Mouse (Mus musculus) limb, embryonic 14.5 days (tissue): Measurements from ENCODE around the gene Epsti1. TPM values are rescaled to one million over a fixed set of nuclear protein-coding genes. Genes with fewer than 3 reads are reported as not detected.

Experiments used
- ATAC-seq: fragments of 200-750 bp; cut with Nextera tagmentation; 2 replicates; pipeline ENCODE4 v1.8.0; 2017; ENCODE audit warnings: low read depth, moderate number of reproducible peaks, moderate TSS enrichment; ENCODE audit not compliant: low FRiP score
- DNase-seq: peaks from one replicate; pipeline ENCODE4 v3.0.0-alpha.2; 2015; ENCODE audit warnings: low spot score
- H3K27ac ChIP-seq: fragments of 300-500 bp; sonication (generic); replicated peaks from 2 replicates; pipeline ENCODE4 v1.5.1; 2014; ENCODE audit warnings: low read depth, mild to moderate bottlenecking, low read length, moderate library complexity, mixed read lengths
- H3K27me3 ChIP-seq: fragments of 300-500 bp; sonication (generic); 2 replicates; pipeline ENCODE4 v1.6.1; 2014; ENCODE audit warnings: low read length, mixed read lengths; ENCODE audit not compliant: control insufficient read depth, insufficient read depth
- H3K36me3 ChIP-seq: fragments of 300-500 bp; sonication (generic); 2 replicates; pipeline ENCODE4 v1.6.1; 2014; ENCODE audit warnings: mild to moderate bottlenecking, low read length, moderate library complexity, mixed read lengths; ENCODE audit not compliant: control insufficient read depth, insufficient read depth
- H3K4me1 ChIP-seq: fragments of 300-500 bp; sonication (generic); 2 replicates; pipeline ENCODE4 v1.6.1; 2014; ENCODE audit warnings: antibody characterized with exemption, low read length, mixed read lengths; ENCODE audit not compliant: control insufficient read depth, insufficient read depth
- H3K4me2 ChIP-seq: fragments of 300-500 bp; sonication (generic); replicated peaks from 2 replicates; pipeline ENCODE4 v1.6.1; 2014; ENCODE audit warnings: low read depth, mild to moderate bottlenecking, low read length, moderate library complexity; ENCODE audit not compliant: severe bottlenecking
- H3K4me3 ChIP-seq: fragments of 300-500 bp; sonication (generic); replicated peaks from 2 replicates; pipeline ENCODE4 v1.5.1; 2014; ENCODE audit warnings: low read length
- H3K9ac ChIP-seq: fragments of 300-500 bp; sonication (generic); 2 replicates; pipeline ENCODE4 v1.6.1; 2014; ENCODE audit warnings: mild to moderate bottlenecking, low read depth, low read length, moderate library complexity; ENCODE audit not compliant: severe bottlenecking
- H3K9me3 ChIP-seq: fragments of 300-500 bp; sonication (generic); 2 replicates; pipeline ENCODE4 v1.6.1; 2016; ENCODE audit warnings: low read length; ENCODE audit not compliant: control insufficient read depth
- POLR2A ChIP-seq: fragments of 200-500 bp; IDR thresholded peaks from 2 replicates; pipeline ENCODE4 v1.8.0; 2012; ENCODE audit warnings: inconsistent platforms, mild to moderate bottlenecking, moderate library complexity, borderline replicate concordance; ENCODE audit not compliant: insufficient read depth, insufficient read length; ENCODE audit errors: extremely low read depth
- WGBS: fragments of 180-500 bp; shearing (Covaris S2); extraction: QIAGEN DNeasy Blood & Tissue Kit; methylation state at CpG from one replicate; pipeline ENCODE4 v1.1.7; 2014; 5-methylcytosine and 5-hydroxymethylcytosine counted together
- polyA plus RNA-seq, 2 experiments: library from polyadenylated mRNA; depleted of rRNA in 1 of 2; stranded (reverse) in 1 of 2; unstranded in 1 of 2; fragments of >200 nt; fragmentation: Nextera tagmentation in 1 of 2; extraction: Ambion mirVana in 1 of 2; gene quantifications; 2 replicates each; pipeline versions ENCODE4 v1.2.1 to v1.2.3; 2012 to 2014

Gene Epsti1
- polyA plus RNA-seq, 2 experiments, result 0.67 to 1.6 TPM

- Histone ChIP-seq H3K4me1 (no peaks in the 10 kb centered on the region), H3K4me2 (no peak overlapping the region), H3K27me3 (no peaks in the 10 kb centered on the region), H3K27ac (no peak overlapping the region), H3K9me3 (no peaks in the 10 kb centered on the region), H3K9ac (no peak overlapping the region), H3K36me3 (no peaks in the 10 kb centered on the region), H3K4me3 (no peak overlapping the region)
- DNase-seq (no peak), ATAC-seq (no peak)
- WGBS, result 49% methylated on average over 9 of the region's 9 CpGs
- TF ChIP-seq POLR2A, result no peak
These were observed 38.2 kb downstream of the Epsti1 start for GRCm38 (mm10) chr14:77942235-77942634.

- Histone ChIP-seq H3K36me3 (no peaks in the 10 kb centered on the region), H3K27me3 (no peaks in the 10 kb centered on the region), H3K4me1 (no peaks in the 10 kb centered on the region), H3K4me2 (0 out of 2 replicates have a peak overlapping the region, but pooled peaks have one; percentile 11), H3K4me3 (no peak overlapping the region), H3K9ac (no peak overlapping the region), H3K27ac (no peak overlapping the region), H3K9me3 (no peaks in the 10 kb centered on the region)
- 43% methylated on average over 15 of the region's 15 CpGs for WGBS
- ATAC-seq, result no peak
- no peak for TF ChIP-seq POLR2A
- no peak for DNase-seq
These were observed 38.9 kb downstream of the Epsti1 start for GRCm38 (mm10) chr14:77942793-77943558.

- H3K4me3 ChIP-seq, result no peak overlapping the region
- DNase-seq (no peak), ATAC-seq (no peak)
- H3K27ac ChIP-seq, result no peak overlapping the region
- H3K4me2 ChIP-seq, result no peak overlapping the region
- H3K4me1 ChIP-seq, result no peaks in the 10 kb centered on the region
- no peak overlapping the region for H3K9ac ChIP-seq
- no peaks in the 10 kb centered on the region for H3K27me3 ChIP-seq
- no peaks in the 10 kb centered on the region for H3K9me3 ChIP-seq
- TF ChIP-seq POLR2A, result no peak
- 63% methylated on average over 6 of the region's 6 CpGs for WGBS
- H3K36me3 ChIP-seq, result no peaks in the 10 kb centered on the region
These were observed 57.7 kb downstream of the Epsti1 start for GRCm38 (mm10) chr14:77961741-77962140.

- Histone ChIP-seq H3K9ac (no peak overlapping the region), H3K9me3 (no peaks in the 10 kb centered on the region), H3K36me3 (no peaks in the 10 kb centered on the region), H3K27ac (no peak overlapping the region), H3K4me1 (no peaks in the 10 kb centered on the region), H3K4me2 (no peak overlapping the region), H3K4me3 (no peak overlapping the region), H3K27me3 (no peaks in the 10 kb centered on the region)
- no peak for DNase-seq
- WGBS, result 46% methylated on average over 7 of the region's 7 CpGs
- no peak for TF ChIP-seq POLR2A
- no peak for ATAC-seq
These were observed 59.5 kb downstream of the Epsti1 start for GRCm38 (mm10) chr14:77963525-77963924.

GRCm38 (mm10) chr14:77971355-77971754 lies 67.3 kb downstream of the Epsti1 start:
- no peak for ATAC-seq
- Histone ChIP-seq H3K36me3 (no peaks in the 10 kb centered on the region), H3K9me3 (no peaks in the 10 kb centered on the region), H3K4me1 (no peaks in the 10 kb centered on the region), H3K27ac (no peak overlapping the region), H3K27me3 (no peaks in the 10 kb centered on the region), H3K9ac (no peak overlapping the region), H3K4me3 (no peak overlapping the region), H3K4me2 (no peak overlapping the region)
- TF ChIP-seq POLR2A, result no peak
- no peak for DNase-seq
- 86% methylated on average over 4 of the region's 4 CpGs for WGBS
